Mouse (Mus musculus) cerebellum, adult 2 months (tissue): ENCODE measurements around the gene Olfr775.

ENCODE experiments used
- CTCF ChIP-seq: fragments of 200-500 bp; IDR thresholded peaks from 2 replicates; pipeline ENCODE4 v1.5.1; 2011; ENCODE audit warnings: low read depth, mild to moderate bottlenecking, control low read depth, low read length, moderate library complexity, borderline replicate concordance; ENCODE audit not compliant: insufficient read depth
- POLR2A ChIP-seq: fragments of 200-500 bp; IDR thresholded peaks from 2 replicates; pipeline ENCODE4 v1.6.1; 2011; ENCODE audit warnings: low read length, control low read depth, borderline replicate concordance; ENCODE audit not compliant: insufficient read depth

GRCm38 (mm10) chr10:129271081-129271535, 22.9 kb downstream of the Olfr775 start, which contains the start of gene Olfr777:
- TF ChIP-seq CTCF, result no peak
- no peak for TF ChIP-seq POLR2A
